21 mouse cellular contexts compared by ENCODE assay signal in genomic region chr5:137106434-137106833, GRCm38 (mm10). TPM values are rescaled to one million over a fixed set of nuclear protein-coding genes. Genes with fewer than 3 reads are reported as not detected.
DNase-seq lines count a peak whose midpoint lies in the region; ATAC-seq and TF ChIP-seq lines count a peak whose summit lies in the region.
"Had no signal": no experiment of that assay in that cellular context is flagged by ENCODE, and none has a peak within 500 bp of the region (broad histone marks: within the 10 kb centered on the region; RNA-seq: fewer than 3 reads in every experiment).

No protein-coding gene starts in this region.

- no peaks in the 10 kb centered on the region for H3K27me3 ChIP-seq in heart, adult 2 months (ENCODE audit: control insufficient read depth, insufficient read depth, low read length)
- H3K27me3 ChIP-seq in lung, embryonic 16.5 days (ENCODE audit: control insufficient read depth, insufficient read depth, low read depth, low read length), result no peaks in the 10 kb centered on the region
- no peaks in the 10 kb centered on the region for H3K27me3 ChIP-seq in midbrain, embryonic 13.5 days
- H3K27me3 ChIP-seq: forebrain, embryonic 12.5 days; midbrain, embryonic 15.5 days; neural tube, embryonic 12.5 days; Patski had no signal

- no peak overlapping the region for H3K27ac ChIP-seq in heart, adult 2 months
- H3K27ac ChIP-seq in lung, embryonic 16.5 days (ENCODE audit: low read length), result no peak overlapping the region
- no peak overlapping the region for H3K27ac ChIP-seq in midbrain, embryonic 13.5 days
- H3K27ac ChIP-seq: forebrain, embryonic 12.5 days; hindbrain, postnatal 0 days; liver, embryonic 14.5 days; midbrain, embryonic 15.5 days; neural tube, embryonic 12.5 days had no signal

- no peak for TF ChIP-seq POLR2A in heart, adult 2 months (IDR thresholded peaks at IDR 0.05; ENCODE audit: insufficient read depth, low read depth, low read length)
- no peak for TF ChIP-seq POLR2A in lung, adult 2 months (IDR thresholded peaks at IDR 0.05; ENCODE audit: borderline replicate concordance, extremely low read depth, low read depth, low read length)

- no peaks in the 10 kb centered on the region for H3K9me3 ChIP-seq in lung, embryonic 16.5 days (ENCODE audit: control insufficient read depth, low read length)
- no peaks in the 10 kb centered on the region for H3K9me3 ChIP-seq in midbrain, embryonic 13.5 days
- H3K9me3 ChIP-seq: forebrain, embryonic 12.5 days; midbrain, embryonic 15.5 days; neural tube, embryonic 12.5 days had no signal

- peaks cover 9% of the 10 kb centered on the region for H3K4me1 ChIP-seq in heart, adult 2 months (ENCODE audit: control insufficient read depth, insufficient read depth, low read length)
- peaks cover 10% of the 10 kb centered on the region; the same call in 1 of the 2 replicates for H3K4me1 ChIP-seq in lung, embryonic 16.5 days (replicated peaks; ENCODE audit: control insufficient read depth, insufficient read depth, low read length)
- H3K4me1 ChIP-seq in lung, adult 2 months (ENCODE audit: control insufficient read depth, insufficient read depth, low read length), result peaks cover 2% of the 10 kb centered on the region; the same call in 1 of the 2 replicates
- peaks cover 8% of the 10 kb centered on the region; the same call in 1 of the 2 replicates for H3K4me1 ChIP-seq in midbrain, embryonic 13.5 days (replicated peaks)
- H3K4me1 ChIP-seq: midbrain, embryonic 15.5 days; neural tube, embryonic 12.5 days had no signal

- WGBS in heart, adult 2 months, result 63% methylated on average over 4 of the region's 4 CpGs
- 63% methylated on average over 4 of the region's 4 CpGs for whole genome bisulfite sequencing in lung, embryonic 16.5 days
- WGBS in lung, adult 2 months, result 59% methylated on average over 4 of the region's 4 CpGs
- WGBS in midbrain, embryonic 13.5 days, result 86% methylated on average over 4 of the region's 4 CpGs

- H3K4me3 ChIP-seq in heart, adult 2 months, result no peak overlapping the region
- no peak overlapping the region for H3K4me3 ChIP-seq in lung, embryonic 16.5 days (ENCODE audit: low read length)
- H3K4me3 ChIP-seq in lung, adult 2 months (replicated peaks; ENCODE audit: extremely low read depth, low read depth, low read length), result no peak overlapping the region
- H3K4me3 ChIP-seq in midbrain, embryonic 13.5 days (replicated peaks), result no peak overlapping the region
- H3K4me3 ChIP-seq: forebrain, embryonic 12.5 days; midbrain, embryonic 15.5 days; neural tube, embryonic 12.5 days had no signal

- H3K79me2 ChIP-seq in heart, adult 2 months (replicated peaks; ENCODE audit: control insufficient read depth, insufficient read depth, low read length), result no peaks in the 10 kb centered on the region

- intact Hi-C loops in heart, adult 2 months (cut with DNase I), result loop anchor here (2.0 to 10.0 kb wide), 2 partner anchors 34 to 182 kb away; partner anchors contain the start of gene Serpine1
- intact Hi-C loops in heart, postnatal 25 days (cut with DNase I), result loop anchor here (10.0 kb wide), 1 partner anchor 172 kb away; no protein-coding TSS in a partner anchor
- intact Hi-C loops in heart, postnatal 14 days (cut with DNase I), result loop anchor here (10.0 kb wide), 1 partner anchor 182 kb away; no protein-coding TSS in a partner anchor

- H3K36me3 ChIP-seq in heart, adult 2 months (ENCODE audit: control insufficient read depth, insufficient read depth, low read length), result no peaks in the 10 kb centered on the region
- 0 out of 2 replicates have a peak, but pooled peaks cover 4% of the 10 kb centered on the region for H3K36me3 ChIP-seq in lung, embryonic 16.5 days (ENCODE audit: control insufficient read depth, insufficient read depth, low read length)
- no peaks in the 10 kb centered on the region for H3K36me3 ChIP-seq in midbrain, embryonic 13.5 days
- H3K36me3 ChIP-seq: forebrain, embryonic 12.5 days; midbrain, embryonic 15.5 days; neural tube, embryonic 12.5 days had no signal

- H3K9ac ChIP-seq in heart, adult 2 months (ENCODE audit: low read depth, low read length), result no peak overlapping the region
- H3K9ac ChIP-seq in lung, embryonic 16.5 days (ENCODE audit: low read length), result no peak overlapping the region
- H3K9ac ChIP-seq in midbrain, embryonic 13.5 days (replicated peaks), result no peak overlapping the region
- H3K9ac ChIP-seq: forebrain, embryonic 12.5 days; liver, embryonic 14.5 days; midbrain, embryonic 15.5 days; neural tube, embryonic 12.5 days had no signal

- peak; percentile 46 for DNase-seq in heart, adult 2 months
- no peak for DNase-seq in heart, postnatal 25 days (ENCODE audit: low spot score)
- DNase-seq in lung, adult 2 months, result no peak
- peak; percentile 61 to 68 for DNase-seq in heart, postnatal 14 days
- peak; percentile 67 for DNase-seq in lung, postnatal 36 days
- DNase-seq in frontal cortex, adult 2 months (ENCODE audit: extremely low spot score in 1 of 2, low spot score in 1 of 2), result no peak

- peak; percentile 51; the same call in 1 of the 2 replicates for ATAC-seq in lung, embryonic 16.5 days (ENCODE audit: low read depth)
- ATAC-seq in midbrain, embryonic 13.5 days, result no peak
- ATAC-seq: midbrain, embryonic 15.5 days; Patski had no signal

- no peak for TF ChIP-seq CTCF in heart, adult 2 months (IDR thresholded peaks at IDR 0.05)
- no peak for TF ChIP-seq CTCF in lung, adult 2 months (IDR thresholded peaks at IDR 0.05; ENCODE audit: insufficient read depth, low read length)

- H3K4me2 ChIP-seq in lung, embryonic 16.5 days (ENCODE audit: low read depth, low read length), result no peak overlapping the region
- no peak overlapping the region for H3K4me2 ChIP-seq in midbrain, embryonic 13.5 days (replicated peaks)
- H3K4me2 ChIP-seq: forebrain, embryonic 12.5 days; neural tube, embryonic 12.5 days had no signal

- TF ChIP-seq EP300 in heart, adult 2 months (IDR thresholded peaks at IDR 0.05; ENCODE audit: insufficient read depth, low read depth, low read length), result no peak

RNA-seq across cellular contexts. Expression of gene Trim56, which starts 9.6 kb away (rescaled TPM):
- 10 to 100 TPM; 19.0 to 22.2 TPM for total RNA-seq in heart, adult 2 months (2021)
- polyA plus RNA-seq in heart, adult 2 months (2012; rRNA removed), result 6.9 and 7.5 TPM in 2 replicates
- 10 to 100 TPM; 18.0 to 22.0 TPM for total RNA-seq in heart, postnatal 25 days (2021)
- polyA plus RNA-seq in lung, embryonic 16.5 days (2015; fragmentation: Nextera tagmentation; extraction: Ambion mirVana), result 12.2 and 13.5 TPM in 2 replicates
- polyA plus RNA-seq in lung, adult 2 months (2012; rRNA removed), result 24.4 and 26.8 TPM in 2 replicates
- total RNA-seq in heart, postnatal 14 days (2021), result 10 to 100 TPM; 19.4 to 20.4 TPM
- 2.0 and 2.3 TPM in 2 replicates for polyA plus RNA-seq in frontal cortex, adult 2 months (2012; rRNA removed)
- polyA plus RNA-seq in midbrain, embryonic 13.5 days (2015; fragmentation: Nextera tagmentation; extraction: Ambion mirVana), result 2.6 and 4.2 TPM in 2 replicates

RNA-seq across cellular contexts. Expression of gene Serpine1, which starts 34.4 kb away (rescaled TPM):
- total RNA-seq in heart, adult 2 months (2021), result 10 to 100 TPM; 24.0 to 29.6 TPM
- polyA plus RNA-seq in heart, adult 2 months (2012; rRNA removed), result 21.9 and 41.8 TPM in 2 replicates
- 10 to 100 TPM; 18.3 to 27.6 TPM for total RNA-seq in heart, postnatal 25 days (2021)
- 0.93 and 1.1 TPM in 2 replicates for polyA plus RNA-seq in lung, embryonic 16.5 days (2015; fragmentation: Nextera tagmentation; extraction: Ambion mirVana)
- 19.8 and 22.0 TPM in 2 replicates for polyA plus RNA-seq in lung, adult 2 months (2012; rRNA removed)
- 10 to 100 TPM; 12.5 TPM for total RNA-seq in heart, postnatal 14 days (2021)
- polyA plus RNA-seq in frontal cortex, adult 2 months (2012; rRNA removed), result 1.9 and 2.5 TPM in 2 replicates
- polyA plus RNA-seq in midbrain, embryonic 13.5 days (2015; fragmentation: Nextera tagmentation; extraction: Ambion mirVana), result 0.17 TPM in 1 of 2 replicates, not detected in the other

RNA-seq across cellular contexts. Expression of gene Muc3, which starts 42.7 kb away (rescaled TPM):
- total RNA-seq in heart, adult 2 months (2021), result not detected
- not detected in 2 replicates for polyA plus RNA-seq in heart, adult 2 months (2012; rRNA removed)
- not detected for total RNA-seq in heart, postnatal 25 days (2021)
- polyA plus RNA-seq in lung, embryonic 16.5 days (2015; fragmentation: Nextera tagmentation; extraction: Ambion mirVana), result 0.70 TPM in 1 of 2 replicates, not detected in the other
- 4.3 TPM in 1 of 2 replicates, not detected in the other for polyA plus RNA-seq in lung, adult 2 months (2012; rRNA removed)
- total RNA-seq in heart, postnatal 14 days (2021), result not detected
- polyA plus RNA-seq in frontal cortex, adult 2 months (2012; rRNA removed), result 0.16 TPM in 1 of 2 replicates, not detected in the other
- polyA plus RNA-seq in midbrain, embryonic 13.5 days (2015; fragmentation: Nextera tagmentation; extraction: Ambion mirVana), result not detected in 2 replicates
- total RNA-seq: adrenal gland, adult 2 months; gastrocnemius, postnatal 4 days; hindbrain, postnatal 0 days; layer of hippocampus, adult 18-20 months; left cerebral cortex, adult 8-10 months had no signal
- polyA plus RNA-seq: adrenal gland, adult 2 months; CD4-positive, CD25-positive, alpha-beta regulatory T cell, adult 4 months; embryonic facial prominence, embryonic 11.5 days; forebrain, embryonic 12.5 days; hindbrain, postnatal 0 days; liver, embryonic 14.5 days; midbrain, embryonic 15.5 days; neural tube, embryonic 12.5 days; Patski; urinary bladder, adult 2 months had no signal

Comparison
In these comparisons a context has a peak if more than half of its experiments do, and no peak if none do; other contexts are left out.
1. DNase-seq: peak in heart, adult 2 months (2 of 2), heart, postnatal 14 days (2 of 2) and lung, postnatal 36 days (single experiment); none in heart, postnatal 25 days (single experiment), lung, adult 2 months (single experiment) and frontal cortex, adult 2 months (0 of 2).